Mouse (Mus musculus): ENCODE measurements around the gene Ndufa6. TPM values are rescaled to one million over a fixed set of nuclear protein-coding genes. Genes with fewer than 3 reads are reported as not detected.
A peak's percentile ranks its signal among the peaks of the same experiment; 100 is the strongest.

Gene Ndufa6
- polyA plus RNA-seq, 1 experiment: 466 TPM

- Histone ChIP-seq H3K27ac (ENCODE audit: insufficient read depth, low read length) (peak overlapping the region; percentile 51; the same call in 1 of the 2 replicates), H3K4me1 (ENCODE audit: control insufficient read depth, insufficient read depth, low read length) (peaks cover 2% of the 10 kb centered on the region), H3K4me3 (ENCODE audit: insufficient read depth, low read length) (peak overlapping the region; percentile 31)
- TF ChIP-seq POLR2A (IDR thresholded peaks at IDR 0.05; ENCODE audit: extremely low read depth, insufficient read depth, low read length) (no peak), CTCF (IDR thresholded peaks at IDR 0.05; ENCODE audit: extremely low read depth, insufficient read depth, low read length) (no peak)
Measured at GRCm38 (mm10) chr15:82380714-82381062, 26.6 kb upstream of the Ndufa6 start.

GRCm38 (mm10) chr15:82379871-82380713, 26.0 kb upstream of the Ndufa6 start, which contains the start of gene Cyp2d22:
Gene Cyp2d22, minus strand, starts transcription at chr15:82380260.
- Histone ChIP-seq H3K4me1 (ENCODE audit: control insufficient read depth, insufficient read depth, low read length) (peaks cover 2% of the 10 kb centered on the region), H3K4me3 (ENCODE audit: insufficient read depth, low read length) (peak within 1 kb of the TSS; percentile 31), H3K27ac (ENCODE audit: insufficient read depth, low read length) (peak within 1 kb of the TSS; percentile 51)
- TF ChIP-seq CTCF (IDR thresholded peaks at IDR 0.05; ENCODE audit: extremely low read depth, insufficient read depth, low read length): no peak
- TF ChIP-seq POLR2A (IDR thresholded peaks at IDR 0.05; ENCODE audit: extremely low read depth, insufficient read depth, low read length): peak; percentile 36; the same call in 1 of the 2 replicates

GRCm38 (mm10) chr15:82379511-82379870, 25.4 kb upstream of the Ndufa6 start:
- H3K27ac ChIP-seq (ENCODE audit: insufficient read depth, low read length): peak overlapping the region; percentile 19
- no peak for TF ChIP-seq CTCF (IDR thresholded peaks at IDR 0.05; ENCODE audit: extremely low read depth, insufficient read depth, low read length)
- TF ChIP-seq POLR2A (IDR thresholded peaks at IDR 0.05; ENCODE audit: extremely low read depth, insufficient read depth, low read length): no peak
- H3K4me1 ChIP-seq (ENCODE audit: control insufficient read depth, insufficient read depth, low read length): peaks cover 2% of the 10 kb centered on the region
- peak overlapping the region; percentile 31 for H3K4me3 ChIP-seq (ENCODE audit: insufficient read depth, low read length)

- peak overlapping the region; percentile 19 for H3K27ac ChIP-seq (ENCODE audit: insufficient read depth, low read length)
- H3K4me1 ChIP-seq (ENCODE audit: control insufficient read depth, insufficient read depth, low read length): peaks cover 2% of the 10 kb centered on the region
- H3K4me3 ChIP-seq (ENCODE audit: insufficient read depth, low read length): no peak overlapping the region
- no peak for TF ChIP-seq CTCF (IDR thresholded peaks at IDR 0.05; ENCODE audit: extremely low read depth, insufficient read depth, low read length)
- no peak for TF ChIP-seq POLR2A (IDR thresholded peaks at IDR 0.05; ENCODE audit: extremely low read depth, insufficient read depth, low read length)
Measured at GRCm38 (mm10) chr15:82378261-82379180, 24.4 kb upstream of the Ndufa6 start.

GRCm38 (mm10) chr15:82377701-82378100, 23.6 kb upstream of the Ndufa6 start:
- Histone ChIP-seq H3K4me3 (ENCODE audit: insufficient read depth, low read length) (no peak overlapping the region), H3K27ac (ENCODE audit: insufficient read depth, low read length) (peak overlapping the region; percentile 19)
- TF ChIP-seq POLR2A (IDR thresholded peaks at IDR 0.05; ENCODE audit: extremely low read depth, insufficient read depth, low read length) (no peak), CTCF (IDR thresholded peaks at IDR 0.05; ENCODE audit: extremely low read depth, insufficient read depth, low read length) (no peak)

GRCm38 (mm10) chr15:82376393-82377138, 22.4 kb upstream of the Ndufa6 start:
- TF ChIP-seq POLR2A (IDR thresholded peaks at IDR 0.05; ENCODE audit: extremely low read depth, insufficient read depth, low read length): no peak
- Histone ChIP-seq H3K4me3 (ENCODE audit: insufficient read depth, low read length) (no peak overlapping the region), H3K27ac (ENCODE audit: insufficient read depth, low read length) (peak overlapping the region; percentile 86)

More at GRCm38 (mm10) chr15:82377701-82378100, 23.6 kb upstream of the Ndufa6 start:
- peaks cover 2% of the 10 kb centered on the region for H3K4me1 ChIP-seq (ENCODE audit: control insufficient read depth, insufficient read depth, low read length)

GRCm38 (mm10) chr15:82375855-82376254, 21.7 kb upstream of the Ndufa6 start:
- Histone ChIP-seq H3K4me3 (ENCODE audit: insufficient read depth, low read length) (no peak overlapping the region), H3K4me1 (ENCODE audit: control insufficient read depth, insufficient read depth, low read length) (peaks cover 2% of the 10 kb centered on the region), H3K27ac (ENCODE audit: insufficient read depth, low read length) (peak overlapping the region; percentile 86; the same call in 1 of the 2 replicates)
- no peak for TF ChIP-seq CTCF (IDR thresholded peaks at IDR 0.05; ENCODE audit: extremely low read depth, insufficient read depth, low read length)
- no peak for TF ChIP-seq POLR2A (IDR thresholded peaks at IDR 0.05; ENCODE audit: extremely low read depth, insufficient read depth, low read length)

More at GRCm38 (mm10) chr15:82376393-82377138, 22.4 kb upstream of the Ndufa6 start:
- H3K4me1 ChIP-seq (ENCODE audit: control insufficient read depth, insufficient read depth, low read length): peaks cover 2% of the 10 kb centered on the region

GRCm38 (mm10) chr15:82374437-82374836, 20.3 kb upstream of the Ndufa6 start:
- no peak for TF ChIP-seq POLR2A (IDR thresholded peaks at IDR 0.05; ENCODE audit: extremely low read depth, insufficient read depth, low read length)
- TF ChIP-seq CTCF (IDR thresholded peaks at IDR 0.05; ENCODE audit: extremely low read depth, insufficient read depth, low read length): no peak
- H3K4me3 ChIP-seq (ENCODE audit: insufficient read depth, low read length): no peak overlapping the region
- peaks cover 2% of the 10 kb centered on the region for H3K4me1 ChIP-seq (ENCODE audit: control insufficient read depth, insufficient read depth, low read length)
- no peak overlapping the region for H3K27ac ChIP-seq (ENCODE audit: insufficient read depth, low read length)

GRCm38 (mm10) chr15:82372991-82373390, 18.9 kb upstream of the Ndufa6 start:
- H3K4me1 ChIP-seq (ENCODE audit: control insufficient read depth, insufficient read depth, low read length): peaks cover 2% of the 10 kb centered on the region
- H3K27ac ChIP-seq (ENCODE audit: insufficient read depth, low read length): no peak overlapping the region
- TF ChIP-seq CTCF (IDR thresholded peaks at IDR 0.05; ENCODE audit: extremely low read depth, insufficient read depth, low read length): no peak
- no peak for TF ChIP-seq POLR2A (IDR thresholded peaks at IDR 0.05; ENCODE audit: extremely low read depth, insufficient read depth, low read length)
- no peak overlapping the region for H3K4me3 ChIP-seq (ENCODE audit: insufficient read depth, low read length)

All from cortical plate, adult 2 months (tissue).